Mouse (Mus musculus): ENCODE data around the gene Carnmt1. TPM values are rescaled to one million over a fixed set of nuclear protein-coding genes. Genes with fewer than 3 reads are reported as not detected.
A peak's percentile ranks its signal among the peaks of the same experiment; 100 is the strongest.

Gene Carnmt1
- polyA plus RNA-seq, 1 experiment from 2014 or later: 35.9 TPM

- ATAC-seq (replicated peaks; ENCODE audit: low FRiP score, low read depth): no peak
These were observed 38.1 kb upstream of the Carnmt1 start for GRCm38 (mm10) chr19:18632231-18633185.

GRCm38 (mm10) chr19:18637954-18638353 lies 32.6 kb upstream of the Carnmt1 start:
- H3K4me3 ChIP-seq (replicated peaks; ENCODE audit: low read depth, low read length): no peak overlapping the region
- H3K27me3 ChIP-seq (ENCODE audit: insufficient read depth, low read length): no peaks in the 10 kb centered on the region
- no peak overlapping the region for H3K9ac ChIP-seq (ENCODE audit: low read depth, low read length)
- no peaks in the 10 kb centered on the region for H3K4me1 ChIP-seq (replicated peaks; ENCODE audit: insufficient read depth, low read length)
- no peak overlapping the region for H3K4me2 ChIP-seq (ENCODE audit: low read length)
- ATAC-seq (replicated peaks; ENCODE audit: low FRiP score, low read depth) (no peak), DNase-seq (ENCODE audit: low spot score) (no peak)
- no peaks in the 10 kb centered on the region for H3K9me3 ChIP-seq (replicated peaks; ENCODE audit: low read length)
- 82% methylated on average over 5 of the region's 5 CpGs for WGBS
- no peak for TF ChIP-seq CTCF (IDR thresholded peaks at IDR 0.05; ENCODE audit: low read depth)
- H3K27ac ChIP-seq: no peak overlapping the region
- H3K36me3 ChIP-seq (ENCODE audit: insufficient read depth, low read length): no peaks in the 10 kb centered on the region; the same call in 1 of the 2 replicates

More at GRCm38 (mm10) chr19:18632231-18633185, 38.1 kb upstream of the Carnmt1 start:
- no peak for DNase-seq (ENCODE audit: low spot score)
- Histone ChIP-seq H3K4me2 (ENCODE audit: low read length) (peak overlapping the region; percentile 61), H3K4me1 (replicated peaks; ENCODE audit: insufficient read depth, low read length) (peaks cover 16% of the 10 kb centered on the region; the same call in 1 of the 2 replicates), H3K9ac (ENCODE audit: low read depth, low read length) (peak overlapping the region; percentile 83), H3K9me3 (replicated peaks; ENCODE audit: low read length) (no peaks in the 10 kb centered on the region), H3K27ac (peak overlapping the region; percentile 70), H3K4me3 (replicated peaks; ENCODE audit: low read depth, low read length) (peak overlapping the region; percentile 71), H3K27me3 (ENCODE audit: insufficient read depth, low read length) (no peaks in the 10 kb centered on the region), H3K36me3 (ENCODE audit: insufficient read depth, low read length) (no peaks in the 10 kb centered on the region)
- TF ChIP-seq CTCF (IDR thresholded peaks at IDR 0.05; ENCODE audit: low read depth): no peak
- 54% methylated on average over 13 of the region's 13 CpGs for WGBS

- TF ChIP-seq CTCF (IDR thresholded peaks at IDR 0.05; ENCODE audit: low read depth): no peak
- H3K9ac ChIP-seq (ENCODE audit: low read depth, low read length): no peak overlapping the region
These were observed 31.6 kb upstream of the Carnmt1 start for GRCm38 (mm10) chr19:18638949-18639348.

GRCm38 (mm10) chr19:18639552-18639951 lies 31.0 kb upstream of the Carnmt1 start:
- no peak overlapping the region for H3K4me3 ChIP-seq (replicated peaks; ENCODE audit: low read depth, low read length)
- DNase-seq (ENCODE audit: low spot score): no peak
- no peaks in the 10 kb centered on the region; the same call in 1 of the 2 replicates for H3K36me3 ChIP-seq (ENCODE audit: insufficient read depth, low read length)
- H3K27me3 ChIP-seq (ENCODE audit: insufficient read depth, low read length): no peaks in the 10 kb centered on the region
- WGBS: 34% methylated on average over 2 of the region's 2 CpGs
- H3K9ac ChIP-seq (ENCODE audit: low read depth, low read length): no peak overlapping the region
- no peaks in the 10 kb centered on the region for H3K9me3 ChIP-seq (replicated peaks; ENCODE audit: low read length)
- ATAC-seq (replicated peaks; ENCODE audit: low FRiP score, low read depth): no peak
- H3K27ac ChIP-seq: no peak overlapping the region
- H3K4me1 ChIP-seq (replicated peaks; ENCODE audit: insufficient read depth, low read length): no peaks in the 10 kb centered on the region
- no peak overlapping the region for H3K4me2 ChIP-seq (ENCODE audit: low read length)
- peak; percentile 78 for TF ChIP-seq CTCF (IDR thresholded peaks at IDR 0.05; ENCODE audit: low read depth)

More at GRCm38 (mm10) chr19:18638949-18639348, 31.6 kb upstream of the Carnmt1 start:
- no peak overlapping the region for H3K4me2 ChIP-seq (ENCODE audit: low read length)
- ATAC-seq (replicated peaks; ENCODE audit: low FRiP score, low read depth) (no peak), DNase-seq (ENCODE audit: low spot score) (no peak)
- no peaks in the 10 kb centered on the region; the same call in 1 of the 2 replicates for H3K36me3 ChIP-seq (ENCODE audit: insufficient read depth, low read length)
- H3K27me3 ChIP-seq (ENCODE audit: insufficient read depth, low read length): no peaks in the 10 kb centered on the region
- H3K9me3 ChIP-seq (replicated peaks; ENCODE audit: low read length): no peaks in the 10 kb centered on the region
- no peak overlapping the region for H3K27ac ChIP-seq
- no peaks in the 10 kb centered on the region for H3K4me1 ChIP-seq (replicated peaks; ENCODE audit: insufficient read depth, low read length)
- 52% methylated on average over 5 of the region's 5 CpGs for WGBS
- no peak overlapping the region for H3K4me3 ChIP-seq (replicated peaks; ENCODE audit: low read depth, low read length)

- Histone ChIP-seq H3K4me1 (replicated peaks; ENCODE audit: insufficient read depth, low read length) (no peaks in the 10 kb centered on the region), H3K36me3 (ENCODE audit: insufficient read depth, low read length) (no peaks in the 10 kb centered on the region; the same call in 1 of the 2 replicates), H3K4me3 (replicated peaks; ENCODE audit: low read depth, low read length) (no peak overlapping the region), H3K27me3 (ENCODE audit: insufficient read depth, low read length) (no peaks in the 10 kb centered on the region), H3K27ac (no peak overlapping the region), H3K9ac (ENCODE audit: low read depth, low read length) (no peak overlapping the region), H3K4me2 (ENCODE audit: low read length) (no peak overlapping the region), H3K9me3 (replicated peaks; ENCODE audit: low read length) (no peaks in the 10 kb centered on the region)
- DNase-seq (ENCODE audit: low spot score): no peak
- no peak for ATAC-seq (replicated peaks; ENCODE audit: low FRiP score, low read depth)
- TF ChIP-seq CTCF (IDR thresholded peaks at IDR 0.05; ENCODE audit: low read depth): no peak
- WGBS: 52% methylated on average over 4 of the region's 4 CpGs
These were observed 29.6 kb upstream of the Carnmt1 start for GRCm38 (mm10) chr19:18641001-18641400.

DNA sequence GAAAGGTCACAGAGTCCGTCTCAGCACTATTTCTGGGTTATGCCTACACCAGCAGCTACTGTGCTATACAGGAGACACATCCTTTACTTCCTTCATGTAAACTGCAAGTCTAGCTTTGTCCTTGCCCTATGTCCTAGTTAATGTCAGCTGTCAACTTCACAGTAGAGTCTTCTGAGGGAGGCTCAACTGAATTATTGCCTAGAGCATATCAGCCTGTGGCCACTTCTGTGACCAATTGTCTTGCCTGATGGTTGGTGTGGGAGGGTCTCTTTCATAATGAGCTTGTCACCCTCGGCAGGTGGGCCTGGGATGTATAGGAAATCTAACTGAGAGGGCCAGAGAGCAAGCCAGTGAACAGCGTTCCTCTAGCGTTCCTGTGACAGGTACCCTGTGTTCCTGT lies 27.2 kb upstream of the Carnmt1 start:
- H3K27me3 ChIP-seq (ENCODE audit: insufficient read depth, low read length): no peaks in the 10 kb centered on the region
- H3K4me2 ChIP-seq (ENCODE audit: low read length): no peak overlapping the region
- no peak for TF ChIP-seq CTCF (IDR thresholded peaks at IDR 0.05; ENCODE audit: low read depth)
- H3K9me3 ChIP-seq (replicated peaks; ENCODE audit: low read length): no peaks in the 10 kb centered on the region
- H3K36me3 ChIP-seq (ENCODE audit: insufficient read depth, low read length): no peaks in the 10 kb centered on the region; the same call in 1 of the 2 replicates
- WGBS: 58% methylated on average over 4 of the region's 4 CpGs
- DNase-seq (ENCODE audit: low spot score) (no peak), ATAC-seq (replicated peaks; ENCODE audit: low FRiP score, low read depth) (no peak)
- H3K27ac ChIP-seq: no peak overlapping the region
- no peak overlapping the region for H3K4me3 ChIP-seq (replicated peaks; ENCODE audit: low read depth, low read length)
- no peak overlapping the region for H3K9ac ChIP-seq (ENCODE audit: low read depth, low read length)
- H3K4me1 ChIP-seq (replicated peaks; ENCODE audit: insufficient read depth, low read length): no peaks in the 10 kb centered on the region
